Mouse (Mus musculus): Measurements from ENCODE around the gene Tnrc6b. TPM values are rescaled to one million over a fixed set of nuclear protein-coding genes. Genes with fewer than 3 reads are reported as not detected.
A peak's percentile ranks its signal among the peaks of the same experiment; 100 is the strongest.

Tnrc6b gene
- polyA plus RNA-seq, 1 experiment from 2014 or later, result 6.5 TPM

GRCm38 (mm10) chr15:80716631-80717135 lies 5.6 kb downstream of the Tnrc6b start:
- H3K9me3 ChIP-seq (ENCODE audit: control insufficient read depth), result no peaks in the 10 kb centered on the region
- no peak for TF ChIP-seq CTCF (IDR thresholded peaks at IDR 0.05; ENCODE audit: low read depth)
- H3K4me3 ChIP-seq (ENCODE audit: low read depth, low read length), result no peak overlapping the region
- no peak for ATAC-seq
- no peaks in the 10 kb centered on the region for H3K36me3 ChIP-seq (ENCODE audit: control insufficient read depth, insufficient read depth)
- H3K4me1 ChIP-seq (replicated peaks; ENCODE audit: control insufficient read depth, insufficient read depth, low read length), result no peaks in the 10 kb centered on the region
- no peaks in the 10 kb centered on the region for H3K27me3 ChIP-seq (replicated peaks; ENCODE audit: control insufficient read depth, insufficient read depth, low read length)
- H3K4me2 ChIP-seq (replicated peaks; ENCODE audit: low read depth), result no peak overlapping the region
- 79% methylated on average over 8 of the region's 8 CpGs for WGBS
- H3K9ac ChIP-seq (ENCODE audit: low read depth, low read length), result no peak overlapping the region
- H3K27ac ChIP-seq (ENCODE audit: low read depth, low read length), result no peak overlapping the region

- Histone ChIP-seq H3K4me3 (ENCODE audit: low read depth, low read length) (no peak overlapping the region), H3K36me3 (ENCODE audit: control insufficient read depth, insufficient read depth) (no peaks in the 10 kb centered on the region), H3K4me2 (replicated peaks; ENCODE audit: low read depth) (no peak overlapping the region), H3K9me3 (ENCODE audit: control insufficient read depth) (no peaks in the 10 kb centered on the region), H3K9ac (ENCODE audit: low read depth, low read length) (no peak overlapping the region), H3K27me3 (replicated peaks; ENCODE audit: control insufficient read depth, insufficient read depth, low read length) (no peaks in the 10 kb centered on the region), H3K4me1 (replicated peaks; ENCODE audit: control insufficient read depth, insufficient read depth, low read length) (no peaks in the 10 kb centered on the region), H3K27ac (ENCODE audit: low read depth, low read length) (no peak overlapping the region)
- 47% methylated on average over 1 of the region's 1 CpGs for WGBS
- no peak for ATAC-seq
- TF ChIP-seq CTCF (IDR thresholded peaks at IDR 0.05; ENCODE audit: low read depth), result no peak
Measured at GRCm38 (mm10) chr15:80717431-80717830, 6.3 kb downstream of the Tnrc6b start.

- Histone ChIP-seq H3K27me3 (replicated peaks; ENCODE audit: control insufficient read depth, insufficient read depth, low read length) (no peaks in the 10 kb centered on the region), H3K9me3 (ENCODE audit: control insufficient read depth) (no peaks in the 10 kb centered on the region), H3K27ac (ENCODE audit: low read depth, low read length) (no peak overlapping the region), H3K36me3 (ENCODE audit: control insufficient read depth, insufficient read depth) (no peaks in the 10 kb centered on the region), H3K4me2 (replicated peaks; ENCODE audit: low read depth) (no peak overlapping the region), H3K4me1 (replicated peaks; ENCODE audit: control insufficient read depth, insufficient read depth, low read length) (no peaks in the 10 kb centered on the region), H3K4me3 (ENCODE audit: low read depth, low read length) (no peak overlapping the region), H3K9ac (ENCODE audit: low read depth, low read length) (no peak overlapping the region)
- ATAC-seq, result peak; percentile 78
- TF ChIP-seq CTCF (IDR thresholded peaks at IDR 0.05; ENCODE audit: low read depth), result no peak
- WGBS, result 38% methylated on average over 5 of the region's 5 CpGs
Measured at GRCm38 (mm10) chr15:80720249-80720648, 9.1 kb downstream of the Tnrc6b start.

GRCm38 (mm10) chr15:80721861-80722260 lies 10.7 kb downstream of the Tnrc6b start:
- Histone ChIP-seq H3K9me3 (ENCODE audit: control insufficient read depth) (no peaks in the 10 kb centered on the region), H3K9ac (ENCODE audit: low read depth, low read length) (no peak overlapping the region), H3K27me3 (replicated peaks; ENCODE audit: control insufficient read depth, insufficient read depth, low read length) (no peaks in the 10 kb centered on the region), H3K4me1 (replicated peaks; ENCODE audit: control insufficient read depth, insufficient read depth, low read length) (no peaks in the 10 kb centered on the region), H3K4me2 (replicated peaks; ENCODE audit: low read depth) (no peak overlapping the region), H3K36me3 (ENCODE audit: control insufficient read depth, insufficient read depth) (no peaks in the 10 kb centered on the region), H3K4me3 (ENCODE audit: low read depth, low read length) (no peak overlapping the region), H3K27ac (ENCODE audit: low read depth, low read length) (no peak overlapping the region)
- ATAC-seq, result no peak
- 81% methylated on average over 6 of the region's 6 CpGs for WGBS
- no peak for TF ChIP-seq CTCF (IDR thresholded peaks at IDR 0.05; ENCODE audit: low read depth)

GRCm38 (mm10) chr15:80722366-80722765 lies 11.3 kb downstream of the Tnrc6b start:
- Histone ChIP-seq H3K27me3 (replicated peaks; ENCODE audit: control insufficient read depth, insufficient read depth, low read length) (no peaks in the 10 kb centered on the region), H3K4me1 (replicated peaks; ENCODE audit: control insufficient read depth, insufficient read depth, low read length) (no peaks in the 10 kb centered on the region), H3K27ac (ENCODE audit: low read depth, low read length) (no peak overlapping the region), H3K36me3 (ENCODE audit: control insufficient read depth, insufficient read depth) (no peaks in the 10 kb centered on the region), H3K9ac (ENCODE audit: low read depth, low read length) (no peak overlapping the region), H3K9me3 (ENCODE audit: control insufficient read depth) (no peaks in the 10 kb centered on the region), H3K4me2 (replicated peaks; ENCODE audit: low read depth) (no peak overlapping the region), H3K4me3 (ENCODE audit: low read depth, low read length) (no peak overlapping the region)
- no peak for TF ChIP-seq CTCF (IDR thresholded peaks at IDR 0.05; ENCODE audit: low read depth)
- WGBS, result 62% methylated on average over 3 of the region's 3 CpGs
- ATAC-seq, result no peak

- no peak for ATAC-seq
- 70% methylated on average over 2 of the region's 2 CpGs for WGBS
- Histone ChIP-seq H3K27me3 (replicated peaks; ENCODE audit: control insufficient read depth, insufficient read depth, low read length) (no peaks in the 10 kb centered on the region), H3K9ac (ENCODE audit: low read depth, low read length) (no peak overlapping the region), H3K4me2 (replicated peaks; ENCODE audit: low read depth) (no peak overlapping the region), H3K9me3 (ENCODE audit: control insufficient read depth) (no peaks in the 10 kb centered on the region), H3K4me1 (replicated peaks; ENCODE audit: control insufficient read depth, insufficient read depth, low read length) (no peaks in the 10 kb centered on the region), H3K4me3 (ENCODE audit: low read depth, low read length) (no peak overlapping the region), H3K27ac (ENCODE audit: low read depth, low read length) (no peak overlapping the region), H3K36me3 (ENCODE audit: control insufficient read depth, insufficient read depth) (no peaks in the 10 kb centered on the region)
- no peak for TF ChIP-seq CTCF (IDR thresholded peaks at IDR 0.05; ENCODE audit: low read depth)
Measured at GRCm38 (mm10) chr15:80729477-80729876, 18.4 kb downstream of the Tnrc6b start.

- no peak for ATAC-seq
- H3K9me3 ChIP-seq (ENCODE audit: control insufficient read depth), result no peaks in the 10 kb centered on the region
- no peaks in the 10 kb centered on the region for H3K27me3 ChIP-seq (replicated peaks; ENCODE audit: control insufficient read depth, insufficient read depth, low read length)
- H3K36me3 ChIP-seq (ENCODE audit: control insufficient read depth, insufficient read depth), result no peaks in the 10 kb centered on the region
- no peak for TF ChIP-seq CTCF (IDR thresholded peaks at IDR 0.05; ENCODE audit: low read depth)
- no peak overlapping the region for H3K4me3 ChIP-seq (ENCODE audit: low read depth, low read length)
- no peak overlapping the region for H3K9ac ChIP-seq (ENCODE audit: low read depth, low read length)
- H3K4me1 ChIP-seq (replicated peaks; ENCODE audit: control insufficient read depth, insufficient read depth, low read length), result no peaks in the 10 kb centered on the region
- H3K27ac ChIP-seq (ENCODE audit: low read depth, low read length), result no peak overlapping the region
- WGBS, result 94% methylated on average over 1 of the region's 1 CpGs
- H3K4me2 ChIP-seq (replicated peaks; ENCODE audit: low read depth), result no peak overlapping the region
Measured at GRCm38 (mm10) chr15:80731043-80731442, 19.9 kb downstream of the Tnrc6b start.

Measured in intestine, postnatal 0 days (tissue).